Mouse (Mus musculus) liver, postnatal 0 days (tissue): ENCODE results near the gene Gramd4.

Source experiments
- CTCF ChIP-seq: sonication (generic); IDR thresholded peaks from 2 replicates; pipeline ENCODE4 v1.5.1; 2016; ENCODE audit warnings: antibody characterized with exemption, low read depth
- EP300 ChIP-seq: IDR thresholded peaks from 2 replicates; pipeline ENCODE4 v1.6.1; 2016; ENCODE audit warnings: antibody characterized with exemption, low read depth, mild to moderate bottlenecking

- TF ChIP-seq CTCF (no peak), EP300 (no peak)
Measured at GRCm38 (mm10) chr15:86146922-86147321, 89.4 kb downstream of the Gramd4 start.
